Mouse (Mus musculus) liver, adult 2 months (tissue): Measurements from ENCODE around the gene Zfp974. TPM values are rescaled to one million over a fixed set of nuclear protein-coding genes. Genes with fewer than 3 reads are reported as not detected.

Source experiments
- DNase-seq: peaks from one replicate; pipeline ENCODE4 v3.0.0-alpha.2; 2011; ENCODE audit warnings: low read depth, low spot score; ENCODE audit errors: extremely low read depth
- H3K27ac ChIP-seq: fragments of 200-500 bp; replicated peaks from 2 replicates; pipeline ENCODE4 v1.5.1; 2012; ENCODE audit warnings: low read depth, mild to moderate bottlenecking, control low read depth, inconsistent platforms, low read length; ENCODE audit not compliant: insufficient read depth
- H3K27me3 ChIP-seq: fragments of 200-500 bp; 2 replicates; pipeline ENCODE4 v1.6.1; 2012; ENCODE audit warnings: mild to moderate bottlenecking, moderate library complexity, low read length, inconsistent platforms; ENCODE audit not compliant: control insufficient read depth, insufficient read depth
- H3K36me3 ChIP-seq: fragments of 200-500 bp; 2 replicates; pipeline ENCODE4 v1.6.1; 2012; ENCODE audit warnings: low read length, inconsistent platforms; ENCODE audit not compliant: control insufficient read depth, insufficient read depth
- H3K4me1 ChIP-seq: fragments of 200-500 bp; 2 replicates; pipeline ENCODE4 v1.6.1; 2011; ENCODE audit warnings: low read length; ENCODE audit not compliant: control insufficient read depth, insufficient read depth
- H3K4me3 ChIP-seq: fragments of 200-500 bp; 2 replicates; pipeline ENCODE4 v1.5.1; 2011; ENCODE audit warnings: low read depth, mild to moderate bottlenecking, control low read depth, low read length, moderate library complexity; ENCODE audit not compliant: insufficient read depth
- H3K79me2 ChIP-seq: fragments of 200-500 bp; 2 replicates; pipeline ENCODE4 v1.6.1; 2012; ENCODE audit warnings: inconsistent platforms, mild to moderate bottlenecking, low read length, moderate library complexity; ENCODE audit not compliant: control insufficient read depth, insufficient read depth
- H3K9ac ChIP-seq: fragments of 200-500 bp; 2 replicates; pipeline ENCODE4 v1.6.1; 2012; ENCODE audit warnings: low read depth, mild to moderate bottlenecking, control low read depth, inconsistent platforms, low read length
- CTCF ChIP-seq: fragments of 200-500 bp; IDR thresholded peaks from 2 replicates; pipeline ENCODE4 v1.5.1; 2011; ENCODE audit warnings: low read depth, low read length, control low read depth
- POLR2A ChIP-seq: fragments of 200-500 bp; IDR thresholded peaks from 2 replicates; pipeline ENCODE4 v1.6.1; 2011; ENCODE audit warnings: low read length, control low read depth; ENCODE audit not compliant: insufficient read depth; ENCODE audit errors: extremely low read depth
- WGBS: fragments of 180-500 bp; shearing (Covaris S2); methylation state at CpG from one replicate; pipeline ENCODE4 v1.1.7; 2018; 5-methylcytosine and 5-hydroxymethylcytosine counted together
- polyA plus RNA-seq: library from polyadenylated mRNA; depleted of rRNA; stranded (reverse); fragments of >200 nt; gene quantifications from 2 replicates; pipeline ENCODE4 v1.2.3, GENCODE M21; 2012; rRNA removed
- total RNA-seq: library from RNA; depleted of rRNA; stranded (reverse); fragments of >200 nt; gene quantifications from 2 replicates; pipeline ENCODE4 v1.2.3, GENCODE M21; 2014; rRNA removed

Zfp974 gene
- total and polyA plus RNA-seq, 2 experiments, result 0.80 to 4.9 TPM

GRCm38 (mm10) chr7:27859301-27860251, 69.7 kb downstream of the Zfp974 start:
- H3K4me3 ChIP-seq, result peak overlapping the region; percentile 68
- 28% methylated on average over 10 of the region's 10 CpGs for WGBS
- peak overlapping the region; percentile 64 for H3K9ac ChIP-seq
- DNase-seq, result no peak
- no peaks in the 10 kb centered on the region for H3K79me2 ChIP-seq
- H3K36me3 ChIP-seq, result peaks cover 4% of the 10 kb centered on the region
- TF ChIP-seq POLR2A (no peak), CTCF (no peak)
- no peaks in the 10 kb centered on the region for H3K27me3 ChIP-seq
- peaks cover 2% of the 10 kb centered on the region for H3K4me1 ChIP-seq
- H3K27ac ChIP-seq, result no peak overlapping the region

Other genes starting within 250 kb of the Zfp974 start
- 0.27 and 0.28 TPM in 2 replicates for gene Zfp607b, start 240.1 kb downstream of the Zfp974 start, total RNA-seq
- 0.05 and 0.40 TPM in 2 replicates for gene Zfp607b, start 240.1 kb downstream of the Zfp974 start, polyA plus RNA-seq
- gene Zfp60, start 198.1 kb downstream of the Zfp974 start, total RNA-seq, result 5.8 and 6.1 TPM in 2 replicates
- gene Zfp60, start 198.1 kb downstream of the Zfp974 start, polyA plus RNA-seq, result 0.83 and 1.1 TPM in 2 replicates
- gene Zfp626, start 122.3 kb downstream of the Zfp974 start, total RNA-seq, result 3.2 and 3.4 TPM in 2 replicates
- gene Zfp626, start 122.3 kb downstream of the Zfp974 start, polyA plus RNA-seq, result 0.26 and 0.35 TPM in 2 replicates
- gene Zfp59, start 90.9 kb downstream of the Zfp974 start, total RNA-seq, result 2.5 TPM in 2 replicates
- gene Zfp59, start 90.9 kb downstream of the Zfp974 start, polyA plus RNA-seq, result 0.27 and 0.31 TPM in 2 replicates
- gene Zfp607a, start 71.9 kb downstream of the Zfp974 start, total RNA-seq, result 1.9 and 2.6 TPM in 2 replicates
- gene Zfp607a, start 71.9 kb downstream of the Zfp974 start, polyA plus RNA-seq, result 0.30 and 0.33 TPM in 2 replicates
- 8.9 and 9.2 TPM in 2 replicates for gene Zfp780b, start 49.7 kb upstream of the Zfp974 start, total RNA-seq
- 1.2 and 1.3 TPM in 2 replicates for gene Zfp780b, start 49.7 kb upstream of the Zfp974 start, polyA plus RNA-seq
- 0.28 and 0.54 TPM in 2 replicates for gene Zfp850, start 84.7 kb upstream of the Zfp974 start, total RNA-seq
- 0.02 TPM in 1 of 2 replicates, not detected in the other for gene Zfp850, start 84.7 kb upstream of the Zfp974 start, polyA plus RNA-seq
- 98.8 and 111 TPM in 2 replicates for gene Psmc4, start 120.6 kb upstream of the Zfp974 start, total RNA-seq
- 99.4 and 106 TPM in 2 replicates for gene Psmc4, start 120.6 kb upstream of the Zfp974 start, polyA plus RNA-seq
- gene Fcgbp, start 141.8 kb upstream of the Zfp974 start, total RNA-seq, result 0.07 and 0.74 TPM in 2 replicates
- 1.2 and 1.4 TPM in 2 replicates for gene Fcgbp, start 141.8 kb upstream of the Zfp974 start, polyA plus RNA-seq
- gene 9530053A07Rik, start 200.0 kb upstream of the Zfp974 start, total RNA-seq, result not detected in 2 replicates
- gene 9530053A07Rik, start 200.0 kb upstream of the Zfp974 start, polyA plus RNA-seq, result not detected in 2 replicates
- gene Fbl, start 240.2 kb upstream of the Zfp974 start, total RNA-seq, result 34.0 and 38.6 TPM in 2 replicates
- gene Fbl, start 240.2 kb upstream of the Zfp974 start, polyA plus RNA-seq, result 32.7 and 36.0 TPM in 2 replicates